Mouse (Mus musculus): ENCODE data around the gene Gm20388.

The Gm20388 gene

GRCm38 (mm10) chr8:122702957-122703356 is 2792.3 kb downstream of the Gm20388 start:
- DNase-seq: no peak

DNA sequence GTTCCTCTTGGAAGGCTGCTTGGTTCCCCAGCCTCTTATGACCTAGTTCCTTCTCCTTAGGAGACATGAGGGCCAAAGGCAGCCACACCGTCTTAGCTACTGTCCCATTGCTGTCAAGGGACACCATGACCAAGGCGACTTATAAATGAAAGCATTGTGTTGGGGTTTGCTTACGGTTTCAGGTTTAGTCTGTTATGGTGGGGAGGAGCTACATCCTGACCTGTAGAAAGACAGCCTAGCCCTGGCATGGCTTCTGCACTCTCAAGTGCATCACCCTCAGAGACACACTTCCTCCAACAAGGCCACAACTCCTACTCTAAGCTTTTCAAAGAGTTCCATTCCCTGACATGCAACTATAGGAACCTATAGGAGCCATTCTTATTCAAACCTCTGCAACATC is 2794.0 kb downstream of the Gm20388 start:
- no peak for DNase-seq

DNA sequence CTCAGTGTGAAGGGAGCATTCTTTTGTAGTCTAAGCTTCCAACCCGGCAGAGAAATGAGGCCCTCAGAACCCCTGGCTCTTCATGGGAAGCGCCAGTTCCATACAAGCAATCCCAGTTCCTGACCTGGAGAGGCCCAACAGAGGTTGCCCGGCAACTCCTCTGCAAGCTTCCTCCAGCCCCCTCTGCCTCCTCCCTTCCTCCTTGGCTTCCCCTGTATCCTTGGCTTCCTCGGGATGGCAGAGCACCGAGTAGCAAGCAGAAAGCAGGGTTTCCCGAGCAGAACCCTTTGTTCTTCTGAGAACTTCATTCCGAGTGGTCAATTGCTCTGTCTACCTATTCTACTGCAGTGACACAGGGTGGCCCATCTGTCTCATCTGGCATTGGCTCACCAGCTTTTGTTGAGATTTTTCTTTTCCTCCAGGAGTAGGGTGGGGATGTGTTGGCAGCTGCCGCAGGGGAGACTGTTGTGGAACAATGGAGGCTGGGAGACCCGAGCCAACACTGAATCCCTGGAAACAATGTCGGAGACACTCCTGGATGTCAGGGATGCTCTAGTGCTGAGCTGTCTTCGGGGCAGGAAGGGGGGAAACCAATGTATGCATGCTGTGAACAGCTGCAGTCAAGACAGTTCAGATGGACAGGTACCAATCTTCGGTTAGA is 2795.4 kb downstream of the Gm20388 start:
- peak; percentile 23 for DNase-seq

- no peak for DNase-seq
Observed at GRCm38 (mm10) chr8:122707184-122707583, 2796.5 kb downstream of the Gm20388 start.

- peak; percentile 35 for DNase-seq
Observed at GRCm38 (mm10) chr8:122709340-122710111, 2798.9 kb downstream of the Gm20388 start.

- DNase-seq: no peak
Observed at GRCm38 (mm10) chr8:122711480-122711879, 2800.8 kb downstream of the Gm20388 start.

DNA sequence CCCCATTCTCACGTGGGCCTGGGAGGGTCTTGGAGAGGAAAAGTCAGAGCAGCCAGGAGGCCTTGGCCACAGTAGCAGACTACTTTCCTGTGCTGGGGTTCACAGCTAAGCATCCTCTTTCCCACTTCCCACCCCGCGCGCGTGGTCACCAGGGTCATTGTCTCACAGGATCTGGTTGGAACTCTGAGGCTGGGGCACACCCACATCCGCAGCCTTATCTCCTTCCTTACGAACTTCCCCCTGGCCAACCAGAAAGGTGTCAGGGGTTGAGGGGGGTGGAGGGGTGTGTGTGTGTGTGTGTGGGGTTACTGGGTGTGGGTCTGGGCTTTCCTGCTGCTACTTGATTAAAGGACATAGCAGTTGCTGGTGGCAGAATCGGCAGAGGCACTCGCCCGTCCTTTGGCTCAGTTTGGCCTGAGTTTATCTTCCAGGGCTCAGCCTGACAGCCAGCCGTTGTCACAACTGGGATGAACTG is 2801.3 kb downstream of the Gm20388 start:
- DNase-seq: no peak

DNA sequence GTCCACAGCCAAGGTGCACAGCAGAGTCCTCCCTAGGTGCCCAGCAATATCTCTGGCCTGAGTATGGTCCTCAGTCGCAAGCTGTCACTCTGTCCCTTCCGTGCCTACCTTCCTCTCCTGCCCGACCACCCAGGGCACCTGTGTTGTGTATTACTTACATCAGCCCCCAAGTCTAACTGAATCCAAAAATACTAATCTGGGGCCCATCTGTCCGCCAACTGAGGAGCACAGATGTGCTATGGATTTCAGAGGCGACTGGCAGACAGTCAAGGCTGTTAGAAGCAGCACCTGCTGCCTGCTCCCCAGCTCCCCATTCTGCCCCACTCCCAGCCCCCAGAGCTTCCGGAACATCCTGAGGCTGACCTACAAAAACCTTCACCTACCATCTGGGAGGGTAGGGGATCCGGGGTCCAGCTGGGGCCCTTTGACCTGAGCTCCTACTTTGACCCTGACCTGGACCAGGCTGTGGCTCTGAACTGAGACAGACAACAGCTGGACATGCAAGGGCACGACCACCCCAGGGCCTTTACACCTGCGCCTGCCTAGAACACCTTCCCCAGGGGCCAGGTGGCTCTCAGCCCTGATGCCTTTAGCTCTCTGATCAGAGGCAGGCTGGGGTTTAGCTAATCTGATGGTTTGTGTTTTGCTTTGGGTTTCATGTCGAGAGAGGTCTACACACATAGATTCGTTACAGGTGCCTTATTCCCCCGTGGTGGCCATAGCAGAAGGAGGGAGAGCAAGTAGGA is 2801.9 kb downstream of the Gm20388 start:
- no peak for DNase-seq

DNA sequence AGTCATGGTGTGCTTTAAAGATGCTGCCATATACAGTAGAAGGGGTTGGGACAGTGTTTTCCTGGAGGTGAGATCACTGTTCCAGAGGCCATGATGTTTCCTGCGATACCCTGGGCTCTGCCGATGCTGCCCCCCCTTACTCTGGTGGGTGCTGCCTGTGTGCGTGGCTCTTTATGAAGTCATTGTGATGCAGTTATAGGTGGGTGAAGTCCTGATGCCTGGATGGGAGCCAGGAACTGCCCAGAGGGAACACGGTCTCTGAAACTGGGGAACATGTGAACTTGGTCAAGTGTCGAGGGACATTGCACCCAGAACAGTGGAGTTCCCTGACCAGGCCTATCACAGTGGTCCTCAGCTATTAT is 2802.5 kb downstream of the Gm20388 start:
- no peak for DNase-seq

- no peak for DNase-seq
Observed at GRCm38 (mm10) chr8:122716566-122716965, 2805.9 kb downstream of the Gm20388 start.

GRCm38 (mm10) chr8:122717869-122718509 is 2807.3 kb downstream of the Gm20388 start:
- no peak for DNase-seq

DNA sequence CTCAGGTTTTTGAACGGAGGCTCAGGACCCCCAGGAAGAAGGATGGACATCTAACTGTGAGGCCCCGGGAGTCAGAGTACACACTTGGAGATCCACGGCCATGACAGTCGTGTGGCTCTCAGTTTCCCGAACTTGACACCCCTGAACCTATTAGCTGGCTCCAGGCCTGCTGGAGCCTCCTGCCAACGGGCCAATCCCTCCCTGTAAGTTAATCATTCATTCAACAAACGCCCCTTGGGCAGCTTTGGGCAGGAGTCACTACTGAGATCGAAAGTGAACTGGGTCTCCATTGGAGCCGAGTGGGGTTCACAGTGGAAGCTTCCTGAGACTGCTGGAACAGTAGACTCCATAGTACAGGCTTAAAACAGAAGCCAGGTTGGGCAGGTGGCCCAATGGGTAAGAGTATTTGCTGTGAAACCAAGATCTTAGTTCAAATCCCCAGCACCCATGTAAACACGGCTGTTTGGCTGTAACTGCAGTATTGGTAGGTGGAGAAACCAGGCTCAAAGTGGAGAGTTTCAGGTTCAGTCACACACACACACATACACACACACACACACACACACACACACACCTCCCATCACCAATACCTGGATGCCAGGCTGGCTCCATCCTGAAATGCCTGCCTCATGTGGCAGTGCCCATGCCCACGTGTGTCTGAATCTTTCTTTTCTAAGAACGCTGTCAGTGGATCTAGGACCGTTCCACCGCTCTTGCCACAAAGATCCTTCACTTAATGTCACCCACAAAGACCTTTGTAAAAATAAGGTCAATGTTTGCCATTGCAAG is 2808.3 kb downstream of the Gm20388 start:
- DNase-seq: no peak

GRCm38 (mm10) chr8:122719500-122720065 is 2808.9 kb downstream of the Gm20388 start:
- peak; percentile 35 for DNase-seq

GRCm38 (mm10) chr8:122720070-122720729 is 2809.6 kb downstream of the Gm20388 start:
- peak; percentile 60 for DNase-seq

DNA sequence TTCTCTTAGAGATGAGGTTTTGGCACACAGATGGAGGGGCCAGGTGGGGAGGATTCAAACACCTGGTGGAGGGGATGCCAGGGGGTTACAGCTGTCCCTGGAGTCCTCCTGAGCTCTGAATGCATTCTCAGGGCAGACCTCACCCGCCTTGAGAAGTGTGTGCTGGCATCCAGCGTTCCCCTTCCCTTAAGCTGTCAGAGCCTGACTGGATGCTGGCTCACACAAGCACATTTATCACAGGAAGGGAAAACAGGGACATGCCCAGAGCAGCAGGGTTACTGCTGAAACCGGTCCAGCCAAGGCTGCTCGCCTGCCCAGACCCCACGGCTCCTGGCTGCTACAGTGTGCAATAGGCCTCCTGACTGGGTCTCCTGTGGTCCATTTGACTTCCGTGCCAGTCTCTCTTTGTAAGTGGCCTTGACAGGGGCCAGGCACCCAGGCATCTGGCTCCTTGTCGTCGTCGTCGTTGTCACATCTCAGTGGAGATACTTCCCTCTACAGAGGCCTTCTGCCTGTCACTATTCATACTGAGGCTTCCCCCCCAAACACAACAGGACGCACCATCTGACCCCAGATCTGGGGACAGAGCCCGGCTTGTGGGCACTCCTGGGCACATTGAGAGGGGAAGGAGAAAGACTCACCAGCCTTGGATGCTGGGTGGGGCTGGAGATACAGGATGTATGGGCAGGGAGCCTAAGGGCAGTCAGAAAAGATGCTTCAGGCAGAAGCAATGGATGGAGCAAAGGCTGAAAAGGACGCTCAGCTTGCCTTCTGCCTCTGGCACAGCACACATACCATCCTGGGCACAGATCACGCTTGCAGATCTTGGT is 2810.4 kb downstream of the Gm20388 start:
- no peak for DNase-seq

DNA sequence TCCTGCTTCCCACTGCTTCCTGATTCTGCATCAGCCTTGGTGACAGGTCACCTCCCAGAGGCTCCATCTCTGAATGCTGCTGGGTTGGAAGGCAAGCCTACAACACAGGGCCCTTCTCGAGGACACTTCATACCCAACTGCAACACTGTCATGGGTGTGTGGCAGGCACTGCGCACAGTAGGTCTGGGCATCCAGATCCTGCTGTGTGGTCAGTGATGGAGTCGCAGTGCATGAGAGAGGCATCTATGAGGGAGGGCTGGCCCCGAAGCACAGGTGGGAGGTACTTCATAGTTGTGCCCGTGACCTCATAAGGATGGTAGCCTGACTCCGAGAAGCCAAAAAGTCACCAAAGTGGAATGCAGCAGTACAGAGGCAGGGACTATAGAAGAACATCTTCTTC is 2814.5 kb downstream of the Gm20388 start:
- DNase-seq: no peak

- no peak for DNase-seq
Observed at GRCm38 (mm10) chr8:122726789-122727188, 2816.1 kb downstream of the Gm20388 start.

DNA sequence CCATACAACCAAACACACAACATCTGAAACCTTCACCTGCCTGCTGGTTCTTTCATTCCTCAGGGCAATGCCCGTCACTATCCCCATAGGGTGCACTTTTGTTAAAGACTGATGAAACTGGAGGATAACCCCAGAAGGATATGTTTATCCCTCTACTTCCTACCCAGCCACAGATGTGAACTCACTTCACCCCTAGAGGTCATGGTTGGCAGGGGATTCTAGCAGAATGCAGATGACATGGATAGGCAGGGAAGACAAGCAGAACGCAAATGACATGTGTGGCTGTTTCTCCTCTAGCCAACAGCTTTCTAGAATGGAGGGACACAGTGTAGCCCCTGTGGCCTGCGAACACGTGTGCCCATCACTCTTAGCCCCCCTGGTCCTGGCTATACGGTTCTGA is 2816.8 kb downstream of the Gm20388 start:
- DNase-seq: no peak

- DNase-seq: no peak
Observed at GRCm38 (mm10) chr8:122728630-122729029, 2818.0 kb downstream of the Gm20388 start.

DNA sequence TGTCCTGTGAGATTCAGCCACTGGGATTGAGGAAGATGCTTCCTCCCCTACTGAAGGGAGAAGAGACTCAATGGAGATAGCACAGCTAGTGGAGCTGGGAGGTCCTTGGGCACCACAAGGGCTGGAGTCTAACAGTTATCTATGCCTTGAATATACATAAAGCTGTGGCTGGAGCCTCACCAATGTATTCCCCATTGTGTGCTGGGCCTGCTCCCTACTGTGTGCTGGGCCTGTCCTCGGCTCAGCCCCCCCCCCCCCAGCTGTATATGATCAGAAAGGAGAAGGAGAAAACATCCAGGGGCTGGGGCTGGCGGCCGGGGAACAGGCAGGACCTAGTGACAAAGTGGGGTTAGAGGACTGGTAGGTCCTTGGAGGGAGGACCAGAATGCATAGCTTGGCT is 2824.5 kb downstream of the Gm20388 start:
- DNase-seq: no peak
